Mouse (Mus musculus) liver, embryonic 13.5 days (tissue): ENCODE results near the gene Paxbp1. TPM values are rescaled to one million over a fixed set of nuclear protein-coding genes. Genes with fewer than 3 reads are reported as not detected.
"Not testable (repeated sequence)": the region's sequence is repeated elsewhere in the genome, so short reads cannot be mapped to it uniquely, and the experiment has no call there.

ENCODE experiments used
- ATAC-seq: fragments of 200-750 bp; cut with Nextera tagmentation; 2 replicates; pipeline ENCODE4 v1.8.0; 2017; ENCODE audit warnings: low read depth, mild to moderate bottlenecking, moderate number of reproducible peaks, moderate library complexity
- DNase-seq: peaks from one replicate; pipeline ENCODE4 v3.0.0; 2022
- H3K27ac ChIP-seq: fragments of 300-500 bp; sonication (generic); 2 replicates; pipeline ENCODE4 v1.5.1; 2015; ENCODE audit warnings: moderate library complexity, mild to moderate bottlenecking, inconsistent platforms
- H3K27me3 ChIP-seq: fragments of 300-500 bp; sonication (generic); 2 replicates; pipeline ENCODE4 v1.6.1; 2015; ENCODE audit warnings: mild to moderate bottlenecking, inconsistent platforms
- H3K36me3 ChIP-seq: fragments of 300-500 bp; sonication (generic); 2 replicates; pipeline ENCODE4 v1.6.1; 2015; ENCODE audit warnings: mild to moderate bottlenecking, inconsistent platforms
- H3K4me1 ChIP-seq: fragments of 300-500 bp; sonication (generic); replicated peaks from 2 replicates; pipeline ENCODE4 v1.6.1; 2015; ENCODE audit warnings: inconsistent platforms
- H3K4me2 ChIP-seq: fragments of 300-500 bp; sonication (generic); 2 replicates; pipeline ENCODE4 v1.6.1; 2015; ENCODE audit warnings: inconsistent platforms, mild to moderate bottlenecking, moderate library complexity
- H3K4me3 ChIP-seq: fragments of 300-500 bp; sonication (generic); replicated peaks from 2 replicates; pipeline ENCODE4 v1.5.1; 2015; ENCODE audit warnings: mild to moderate bottlenecking, inconsistent platforms
- H3K9ac ChIP-seq: fragments of 300-500 bp; sonication (generic); 2 replicates; pipeline ENCODE4 v1.6.1; 2015; ENCODE audit warnings: mild to moderate bottlenecking, inconsistent platforms
- H3K9me3 ChIP-seq: fragments of 300-500 bp; sonication (generic); replicated peaks from 2 replicates; pipeline ENCODE4 v1.6.1; 2016; ENCODE audit warnings: inconsistent platforms
- WGBS: fragments of 180-500 bp; shearing (Covaris S2); methylation state at CpG from one replicate; pipeline ENCODE4 v1.1.7; 2015; ENCODE audit not compliant: insufficient replicate concordance; 5-methylcytosine and 5-hydroxymethylcytosine counted together
- polyA plus RNA-seq: library from polyadenylated mRNA; unstranded; fragments of >200 nt; fragmentation: Nextera tagmentation; extraction: Ambion mirVana; gene quantifications from 2 replicates; pipeline ENCODE4 v1.2.1, GENCODE M21; 2015

Paxbp1 gene
- polyA plus RNA-seq, result 15.8 and 19.0 TPM in 2 replicates

- Histone ChIP-seq H3K4me2 (peak within 1 kb of the TSS; percentile 89), H3K27ac (peak within 1 kb of the TSS; percentile 93), H3K36me3 (peaks cover 20% of the 10 kb centered on the region), H3K4me1 (peaks cover 34% of the 10 kb centered on the region), H3K9me3 (no peaks in the 10 kb centered on the region), H3K27me3 (peaks cover 3% of the 10 kb centered on the region; the same call in 1 of the 2 replicates), H3K4me3 (peak within 1 kb of the TSS; percentile 99), H3K9ac (peak within 1 kb of the TSS; percentile 97)
- ATAC-seq (peak; percentile 95), DNase-seq (peak; percentile 95)
- WGBS, result 1% methylated on average over 69 of the region's 70 CpGs
Measured at GRCm38 (mm10) chr16:91044270-91045182, at the start of gene Paxbp1. Paxbp1 (minus strand) TSS chr16:91044543.

GRCm38 (mm10) chr16:91086642-91087306, 42.4 kb upstream of the Paxbp1 start:
- Histone ChIP-seq H3K4me1 (peaks cover 58% of the 10 kb centered on the region), H3K9ac (peak overlapping the region; percentile 64), H3K27me3 (no peaks in the 10 kb centered on the region), H3K36me3 (no peaks in the 10 kb centered on the region), H3K4me2 (peak overlapping the region; percentile 51), H3K27ac (peak overlapping the region; percentile 98), H3K9me3 (peaks cover 10% of the 10 kb centered on the region; the same call in 1 of the 2 replicates), H3K4me3 (peak overlapping the region; percentile 16)
- DNase-seq, result peak; percentile 83
- ATAC-seq, result peak; percentile 100
- WGBS, result 15% methylated on average over 4 of the region's 4 CpGs

GRCm38 (mm10) chr16:91085239-91085825, 41.0 kb upstream of the Paxbp1 start:
- H3K27ac ChIP-seq, result peak overlapping the region; percentile 98

GRCm38 (mm10) chr16:91084307-91085238, 40.2 kb upstream of the Paxbp1 start:
- Histone ChIP-seq H3K9me3 (peaks cover 10% of the 10 kb centered on the region), H3K9ac (no peak overlapping the region), H3K27me3 (no peaks in the 10 kb centered on the region), H3K4me3 (no peak overlapping the region), H3K4me1 (peaks cover 65% of the 10 kb centered on the region), H3K36me3 (no peaks in the 10 kb centered on the region), H3K27ac (peak overlapping the region; percentile 98), H3K4me2 (no peak overlapping the region)
- ATAC-seq, result no peak
- WGBS, result 84% methylated on average over 21 of the region's 21 CpGs
- no peak for DNase-seq

More at GRCm38 (mm10) chr16:91085239-91085825, 41.0 kb upstream of the Paxbp1 start:
- H3K4me3 ChIP-seq, result no peak overlapping the region
- 0 out of 2 replicates have a peak overlapping the region, but pooled peaks have one; percentile 20 for H3K4me2 ChIP-seq
- H3K36me3 ChIP-seq, result no peaks in the 10 kb centered on the region
- DNase-seq (no peak), ATAC-seq (no peak)
- 78% methylated on average over 17 of the region's 17 CpGs for WGBS
- H3K27me3 ChIP-seq, result no peaks in the 10 kb centered on the region
- peaks cover 63% of the 10 kb centered on the region for H3K4me1 ChIP-seq
- peaks cover 10% of the 10 kb centered on the region; the same call in 1 of the 2 replicates for H3K9me3 ChIP-seq
- H3K9ac ChIP-seq, result no peak overlapping the region

GRCm38 (mm10) chr16:91083002-91083646, 38.8 kb upstream of the Paxbp1 start:
- peaks cover 59% of the 10 kb centered on the region for H3K4me1 ChIP-seq
- ATAC-seq (no peak), DNase-seq (no peak)
- H3K36me3 ChIP-seq, result no peaks in the 10 kb centered on the region
- H3K9ac ChIP-seq, result 0 out of 2 replicates have a peak overlapping the region, but pooled peaks have one; percentile 6
- H3K9me3 ChIP-seq, result peaks cover 10% of the 10 kb centered on the region
- no peaks in the 10 kb centered on the region for H3K27me3 ChIP-seq
- H3K4me3 ChIP-seq, result no peak overlapping the region
- no peak overlapping the region for H3K4me2 ChIP-seq
- peak overlapping the region; percentile 63 for H3K27ac ChIP-seq
- WGBS, result 56% methylated on average over 4 of the region's 4 CpGs

- peak; percentile 45; the same call in 1 of the 2 replicates for ATAC-seq
- Histone ChIP-seq H3K9ac (no peak overlapping the region), H3K27ac (no peak overlapping the region), H3K9me3 (peaks cover 10% of the 10 kb centered on the region), H3K27me3 (no peaks in the 10 kb centered on the region), H3K36me3 (no peaks in the 10 kb centered on the region), H3K4me3 (no peak overlapping the region), H3K4me1 (peaks cover 44% of the 10 kb centered on the region), H3K4me2 (no peak overlapping the region)
- WGBS, result 23% methylated on average over 10 of the region's 12 CpGs
- peak; percentile 57 for DNase-seq
Measured at GRCm38 (mm10) chr16:91081508-91081907, 37.2 kb upstream of the Paxbp1 start.

- DNase-seq, result no peak
- Histone ChIP-seq H3K9me3 (no peaks in the 10 kb centered on the region; the same call in 1 of the 2 replicates), H3K4me1 (peaks cover 10% of the 10 kb centered on the region), H3K9ac (no peak overlapping the region), H3K36me3 (no peaks in the 10 kb centered on the region), H3K27ac (no peak overlapping the region), H3K27me3 (0 out of 2 replicates have a peak, but pooled peaks cover under 1% of the 10 kb centered on the region), H3K4me2 (no peak overlapping the region), H3K4me3 (no peak overlapping the region)
- ATAC-seq, result no peak
- 52% methylated on average over 5 of the region's 5 CpGs for WGBS
Measured at GRCm38 (mm10) chr16:91076180-91076579, 31.8 kb upstream of the Paxbp1 start.

- not testable (repeated sequence) for H3K27ac ChIP-seq, H3K9ac ChIP-seq, H3K4me3 ChIP-seq, H3K4me1 ChIP-seq, H3K4me2 ChIP-seq, ATAC-seq, H3K9me3 ChIP-seq, H3K27me3 ChIP-seq, H3K36me3 ChIP-seq, DNase-seq
- 70% methylated on average over 8 of the region's 8 CpGs for WGBS
Measured at GRCm38 (mm10) chr16:91075423-91075822, 31.1 kb upstream of the Paxbp1 start.

- H3K9me3 ChIP-seq, result no peaks in the 10 kb centered on the region
- DNase-seq, result peak; percentile 64
- WGBS, result 43% methylated on average over 21 of the region's 24 CpGs
- H3K27me3 ChIP-seq, result peaks cover 19% of the 10 kb centered on the region; the same call in 1 of the 2 replicates
- H3K4me1 ChIP-seq, result no peaks in the 10 kb centered on the region
- no peak overlapping the region for H3K4me3 ChIP-seq
- peak; percentile 87 for ATAC-seq
- H3K27ac ChIP-seq, result no peak overlapping the region
- H3K36me3 ChIP-seq, result no peaks in the 10 kb centered on the region
- no peak overlapping the region for H3K9ac ChIP-seq
- 0 out of 2 replicates have a peak overlapping the region, but pooled peaks have one; percentile 17 for H3K4me2 ChIP-seq
Measured at GRCm38 (mm10) chr16:91073163-91073892, 29.0 kb upstream of the Paxbp1 start.
